Comparison of ENCODE assay signal across 25 mouse cellular contexts in the genomic region with DNA sequence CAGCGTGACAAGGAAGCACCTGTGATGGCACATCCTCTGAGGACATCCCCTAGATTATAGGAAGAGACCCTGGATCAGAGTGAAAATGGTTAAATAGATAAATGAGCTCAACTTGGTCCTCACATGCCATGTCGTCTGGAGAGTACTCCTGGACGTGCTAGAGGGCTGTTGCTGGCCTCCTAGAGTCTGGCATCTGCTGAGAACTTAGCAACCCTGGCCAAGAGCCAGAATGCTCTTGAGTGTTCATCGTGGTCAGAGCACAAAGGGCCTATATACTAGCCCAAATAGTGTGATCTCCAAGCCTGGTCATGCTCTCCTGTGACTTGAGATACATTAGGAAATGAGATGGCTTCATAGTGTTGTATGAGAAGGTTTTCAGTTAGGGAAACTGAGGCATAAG. TPM values are rescaled to one million over a fixed set of nuclear protein-coding genes. Genes with fewer than 3 reads are reported as not detected.
A peak's percentile ranks its signal among the peaks of the same experiment; 100 is the strongest.
DNase-seq lines count a peak whose midpoint lies in the region; ATAC-seq and TF ChIP-seq lines count a peak whose summit lies in the region.
"Had no signal": no experiment of that assay in that cellular context is flagged by ENCODE, and none has a peak within 500 bp of the region (broad histone marks: within the 10 kb centered on the region; RNA-seq: fewer than 3 reads in every experiment).

No protein-coding gene starts in this region.

- ATAC-seq in heart, embryonic 14.5 days (ENCODE audit: insufficient number of reproducible peaks, insufficient read depth, low FRiP score, low read depth): peak; percentile 42; the same call in 1 of the 2 replicates
- no peak for ATAC-seq in heart, embryonic 12.5 days (ENCODE audit: insufficient number of reproducible peaks, low FRiP score)
- ATAC-seq: forebrain, embryonic 13.5 days; midbrain, embryonic 13.5 days had no signal

- 42% methylated on average over 4 of the region's 4 CpGs for WGBS in heart, embryonic 14.5 days
- 42% methylated on average over 4 of the region's 4 CpGs for WGBS in heart, embryonic 12.5 days

- H3K4me3 ChIP-seq in heart, embryonic 14.5 days (ENCODE audit: control insufficient read depth in 1 of 2, insufficient read depth in 1 of 2, low read depth in 1 of 2, low read length in 2 of 2): no peak overlapping the region
- no peak overlapping the region for H3K4me3 ChIP-seq in heart, embryonic 12.5 days
- H3K4me3 ChIP-seq: forebrain, embryonic 13.5 days; layer of hippocampus, adult 2 months; limb, embryonic 13.5 days; liver, embryonic 13.5 days; midbrain, embryonic 13.5 days; myocyte had no signal

- TF ChIP-seq POLR2A in brain, embryonic 14.5 days (IDR thresholded peaks at IDR 0.05; ENCODE audit: borderline replicate concordance, extremely low read depth, insufficient read depth, insufficient read length, poor library complexity, severe bottlenecking): no peak

- H3K9me3 ChIP-seq in heart, embryonic 14.5 days (ENCODE audit: control insufficient read depth, low read length): no peaks in the 10 kb centered on the region
- no peaks in the 10 kb centered on the region for H3K9me3 ChIP-seq in heart, embryonic 12.5 days (replicated peaks)
- H3K9me3 ChIP-seq: forebrain, embryonic 13.5 days; limb, embryonic 13.5 days; liver, embryonic 13.5 days; midbrain, embryonic 13.5 days had no signal

- H3K4me1 ChIP-seq in heart, embryonic 14.5 days (ENCODE audit: control insufficient read depth in 2 of 2, insufficient read depth in 2 of 2, low read length in 2 of 2): peaks cover 0 to 7% of the 10 kb centered on the region in 2 experiments; a peak in 2 of 4 replicates
- peaks cover 5% of the 10 kb centered on the region; the same call in 1 of the 2 replicates for H3K4me1 ChIP-seq in heart, embryonic 12.5 days (replicated peaks)
- H3K4me1 ChIP-seq: forebrain, embryonic 13.5 days; limb, embryonic 13.5 days; liver, embryonic 13.5 days; midbrain, embryonic 13.5 days had no signal

- H3K27ac ChIP-seq in heart, embryonic 14.5 days (replicated peaks in 1 of 2; ENCODE audit: control insufficient read depth in 1 of 2, insufficient read depth in 1 of 2, low read depth in 2 of 2, low read length in 2 of 2): no peak overlapping the region
- no peak overlapping the region for H3K27ac ChIP-seq in heart, embryonic 12.5 days (ENCODE audit: poor library complexity, severe bottlenecking)
- H3K27ac ChIP-seq: forebrain, embryonic 13.5 days; layer of hippocampus, adult 2 months; limb, embryonic 13.5 days; liver, embryonic 13.5 days; midbrain, embryonic 13.5 days had no signal

- peak; percentile 19 for DNase-seq in kidney, postnatal 14 days
- DNase-seq in kidney, adult 8-10 months: no peak
- peak; percentile 42 for DNase-seq in brain, embryonic 14.5 days (ENCODE audit: low read depth)
- peak; percentile 51 for DNase-seq in lung, postnatal 14 days
- no peak for DNase-seq in frontal cortex, adult 2 months (ENCODE audit: extremely low spot score in 1 of 2, low spot score in 1 of 2)
- no peak for DNase-seq in spleen, postnatal 14 days (ENCODE audit: low spot score in 2 of 2)
- DNase-seq: cerebellum, adult 2 months; cerebellum, postnatal 36 days; gastrocnemius, postnatal 36 days; layer of hippocampus, postnatal 36 days; liver, embryonic 13.5 days; right cerebral cortex, postnatal 14 days; thymus, adult 2 months had no signal

- no peak overlapping the region for H3K9ac ChIP-seq in heart, embryonic 14.5 days (ENCODE audit: low read length)
- no peak overlapping the region for H3K9ac ChIP-seq in heart, embryonic 12.5 days
- H3K9ac ChIP-seq: forebrain, embryonic 13.5 days; limb, embryonic 13.5 days; liver, embryonic 13.5 days; midbrain, embryonic 13.5 days had no signal

- no peaks in the 10 kb centered on the region for H3K27me3 ChIP-seq in heart, embryonic 14.5 days (ENCODE audit: control insufficient read depth, insufficient read depth, low read length)
- no peaks in the 10 kb centered on the region for H3K27me3 ChIP-seq in heart, embryonic 12.5 days (replicated peaks)
- H3K27me3 ChIP-seq: CH12.LX; forebrain, embryonic 13.5 days; limb, embryonic 13.5 days; liver, embryonic 13.5 days; midbrain, embryonic 13.5 days had no signal

- H3K4me2 ChIP-seq in heart, embryonic 14.5 days (ENCODE audit: low read length): no peak overlapping the region
- no peak overlapping the region for H3K4me2 ChIP-seq in heart, embryonic 12.5 days
- H3K4me2 ChIP-seq: forebrain, embryonic 13.5 days; limb, embryonic 13.5 days; liver, embryonic 13.5 days; midbrain, embryonic 13.5 days had no signal

- no peak for TF ChIP-seq CTCF in brain, embryonic 14.5 days (IDR thresholded peaks at IDR 0.05; ENCODE audit: borderline replicate concordance, extremely low read depth, insufficient read depth, insufficient read length)

- peaks cover 97% of the 10 kb centered on the region for H3K36me3 ChIP-seq in heart, embryonic 14.5 days (ENCODE audit: control insufficient read depth, insufficient read depth, low read length)
- H3K36me3 ChIP-seq in heart, embryonic 12.5 days: peaks cover 84% of the 10 kb centered on the region

RNA-seq across cellular contexts. Expression of a gene that starts 53.6 kb away (rescaled TPM):
- polyA plus RNA-seq in heart, embryonic 14.5 days (2014; fragmentation: Nextera tagmentation; extraction: Ambion mirVana): 0.42 TPM in 2 replicates
- polyA plus RNA-seq in heart, embryonic 12.5 days (2016; fragmentation: Nextera tagmentation; extraction: Ambion mirVana): 0.50 TPM in 1 of 2 replicates, not detected in the other
- polyA plus RNA-seq in brain, embryonic 14.5 days (2012; rRNA removed): 0.14 and 0.41 TPM in 2 replicates
- polyA plus RNA-seq in frontal cortex, adult 2 months (2012; rRNA removed): 0.80 and 1.3 TPM in 2 replicates
- polyA plus RNA-seq: forebrain, embryonic 13.5 days; intestine, embryonic 14.5 days; kidney, embryonic 16.5 days; limb, embryonic 13.5 days; liver, embryonic 13.5 days; midbrain, embryonic 13.5 days; neural tube, embryonic 14.5 days; stomach, embryonic 16.5 days had no signal

Comparison
In these comparisons a context has a peak if more than half of its experiments do, and no peak if none do; other contexts are left out.
1. DNase-seq: peak in kidney, postnatal 14 days (single experiment), brain, embryonic 14.5 days (single experiment) and lung, postnatal 14 days (single experiment); none in kidney, adult 8-10 months (0 of 2), frontal cortex, adult 2 months (0 of 2) and spleen, postnatal 14 days (0 of 2).